Mouse (Mus musculus): Measurements from ENCODE around the gene Guca1b. TPM values are rescaled to one million over a fixed set of nuclear protein-coding genes. Genes with fewer than 3 reads are reported as not detected.

The Guca1b gene
- polyA plus RNA-seq, 1 experiment from 2014 or later: 0.25 TPM

GRCm38 (mm10) chr17:47439396-47440028, 54.3 kb downstream of the Guca1b start:
- no peak overlapping the region for H3K4me2 ChIP-seq (ENCODE audit: low read depth, severe bottlenecking)
- WGBS: 36% methylated on average over 9 of the region's 9 CpGs
- H3K27me3 ChIP-seq (ENCODE audit: control insufficient read depth, insufficient read depth, low read length): peaks cover 31% of the 10 kb centered on the region

DNA sequence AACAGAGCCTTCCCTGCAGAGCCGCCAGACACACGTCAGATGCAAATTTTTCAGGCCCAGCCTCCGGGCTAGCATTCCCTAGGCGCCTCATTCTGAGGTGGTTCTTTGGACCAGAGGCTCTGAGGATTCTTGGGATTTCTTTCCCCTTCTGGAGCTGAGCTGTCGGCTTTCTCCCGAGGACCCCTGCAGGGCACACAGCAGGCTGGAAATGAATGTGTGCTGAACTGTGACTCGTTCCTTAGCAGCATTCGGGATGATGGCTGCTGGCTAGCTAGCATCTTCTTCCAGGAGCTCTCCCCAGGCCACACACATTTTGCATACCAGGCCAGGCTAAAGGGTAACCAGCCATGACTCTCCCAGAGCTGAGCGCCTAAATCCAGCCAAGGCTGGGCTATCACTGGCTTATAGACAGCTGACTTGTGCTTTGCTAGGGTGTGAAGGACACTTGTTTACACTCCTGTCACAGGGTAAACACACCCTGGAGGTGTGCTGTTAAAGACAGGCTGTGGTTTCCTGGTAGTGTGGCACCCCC, 55.2 kb downstream of the Guca1b start:
- no peak overlapping the region for H3K27ac ChIP-seq (replicated peaks; ENCODE audit: low read depth, low read length)
- no peaks in the 10 kb centered on the region for H3K36me3 ChIP-seq (ENCODE audit: control insufficient read depth, insufficient read depth, low read length)
- WGBS: 8% methylated on average over 9 of the region's 9 CpGs
- no peak overlapping the region for H3K4me3 ChIP-seq (ENCODE audit: low read depth, low read length)
- H3K27me3 ChIP-seq (ENCODE audit: control insufficient read depth, insufficient read depth, low read length): peaks cover 31% of the 10 kb centered on the region
- DNase-seq (ENCODE audit: low spot score) (no peak), ATAC-seq (ENCODE audit: insufficient number of reproducible peaks, low FRiP score, low TSS enrichment, low read depth) (no peak)
- H3K9me3 ChIP-seq (ENCODE audit: control insufficient read depth, low read length): no peaks in the 10 kb centered on the region
- peaks cover 15% of the 10 kb centered on the region for H3K4me1 ChIP-seq (ENCODE audit: control insufficient read depth, insufficient read depth, low read length)
- no peak overlapping the region for H3K4me2 ChIP-seq (ENCODE audit: low read depth, severe bottlenecking)
- no peak overlapping the region for H3K9ac ChIP-seq (ENCODE audit: low read length)

More at GRCm38 (mm10) chr17:47439396-47440028, 54.3 kb downstream of the Guca1b start:
- Histone ChIP-seq H3K9ac (ENCODE audit: low read length) (no peak overlapping the region), H3K9me3 (ENCODE audit: control insufficient read depth, low read length) (no peaks in the 10 kb centered on the region), H3K4me1 (ENCODE audit: control insufficient read depth, insufficient read depth, low read length) (peaks cover 15% of the 10 kb centered on the region), H3K27ac (replicated peaks; ENCODE audit: low read depth, low read length) (no peak overlapping the region), H3K4me3 (ENCODE audit: low read depth, low read length) (no peak overlapping the region), H3K36me3 (ENCODE audit: control insufficient read depth, insufficient read depth, low read length) (no peaks in the 10 kb centered on the region)
- ATAC-seq (ENCODE audit: insufficient number of reproducible peaks, low FRiP score, low TSS enrichment, low read depth) (no peak), DNase-seq (ENCODE audit: low spot score) (no peak)

DNA sequence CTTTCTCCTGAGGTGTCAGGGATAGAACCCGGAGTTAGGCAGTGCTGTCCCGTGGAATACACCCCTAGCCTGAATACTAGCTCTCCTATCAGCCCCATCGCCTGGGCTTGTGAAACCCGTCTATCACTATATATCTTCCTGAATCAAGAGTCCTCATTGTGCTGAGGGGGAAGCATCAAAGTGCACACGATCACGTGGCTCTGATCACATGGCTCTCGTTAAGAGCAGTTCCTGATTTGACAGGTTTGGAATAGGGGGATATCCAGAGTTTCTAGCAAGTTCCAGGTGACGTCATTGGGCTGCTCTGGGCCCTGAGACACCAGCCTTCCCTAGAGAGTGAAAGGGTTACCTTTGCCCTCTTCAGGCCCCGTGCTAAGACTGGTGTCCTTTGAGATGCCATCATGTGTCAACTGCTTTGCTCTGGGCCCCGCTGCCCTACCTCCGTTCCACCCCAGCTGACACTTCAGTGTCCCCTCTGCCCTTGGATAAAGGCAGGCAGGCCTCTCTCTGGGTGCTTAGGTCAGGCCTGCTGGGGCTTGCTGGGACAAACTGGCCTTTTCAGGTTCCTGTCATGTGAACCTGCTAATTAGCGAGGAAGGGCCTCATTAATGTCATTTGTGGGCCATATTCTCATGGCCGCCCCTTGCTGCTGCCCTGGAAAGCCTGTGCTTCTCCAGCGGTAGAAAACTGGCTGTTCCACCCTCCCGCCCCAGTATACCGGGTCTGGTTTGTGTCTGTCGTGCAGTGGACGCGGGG, 56.3 kb downstream of the Guca1b start:
- no peak overlapping the region for H3K27ac ChIP-seq (replicated peaks; ENCODE audit: low read depth, low read length)
- H3K36me3 ChIP-seq (ENCODE audit: control insufficient read depth, insufficient read depth, low read length): no peaks in the 10 kb centered on the region
- peaks cover 11% of the 10 kb centered on the region for H3K4me1 ChIP-seq (ENCODE audit: control insufficient read depth, insufficient read depth, low read length)
- H3K9me3 ChIP-seq (ENCODE audit: control insufficient read depth, low read length): no peaks in the 10 kb centered on the region
- DNase-seq (ENCODE audit: low spot score) (no peak), ATAC-seq (ENCODE audit: insufficient number of reproducible peaks, low FRiP score, low TSS enrichment, low read depth) (no peak)
- 51% methylated on average over 19 of the region's 19 CpGs for WGBS
- no peak overlapping the region for H3K4me2 ChIP-seq (ENCODE audit: low read depth, severe bottlenecking)
- no peak overlapping the region for H3K9ac ChIP-seq (ENCODE audit: low read length)
- H3K27me3 ChIP-seq (ENCODE audit: control insufficient read depth, insufficient read depth, low read length): peaks cover 24% of the 10 kb centered on the region
- no peak overlapping the region for H3K4me3 ChIP-seq (ENCODE audit: low read depth, low read length)

DNA sequence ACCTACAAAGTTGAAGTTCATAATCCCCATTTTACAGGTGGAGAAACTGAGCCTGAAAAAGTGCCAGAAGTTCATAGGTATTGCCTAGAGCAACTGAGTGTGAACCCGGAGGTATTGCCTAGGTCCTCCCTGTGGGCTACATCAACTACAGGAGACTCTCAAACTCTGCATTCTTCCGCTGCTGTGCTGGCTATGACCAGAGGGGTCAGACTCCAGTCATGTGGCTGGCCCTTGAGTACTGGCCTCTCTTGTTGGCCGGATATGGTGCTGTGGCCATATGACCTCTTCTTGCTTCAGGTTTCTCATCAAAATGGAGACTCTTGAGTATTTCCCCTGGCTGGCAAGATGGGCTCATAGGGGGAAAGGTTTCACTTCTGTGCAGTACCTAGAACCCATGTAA, 57.1 kb downstream of the Guca1b start:
- Histone ChIP-seq H3K27me3 (ENCODE audit: control insufficient read depth, insufficient read depth, low read length) (peaks cover 16% of the 10 kb centered on the region), H3K36me3 (ENCODE audit: control insufficient read depth, insufficient read depth, low read length) (no peaks in the 10 kb centered on the region)

More for the DNA sequence above, 57.1 kb downstream of the Guca1b start:
- Histone ChIP-seq H3K27ac (replicated peaks; ENCODE audit: low read depth, low read length) (no peak overlapping the region), H3K4me3 (ENCODE audit: low read depth, low read length) (no peak overlapping the region), H3K4me1 (ENCODE audit: control insufficient read depth, insufficient read depth, low read length) (0 out of 2 replicates have a peak, but pooled peaks cover 7% of the 10 kb centered on the region), H3K4me2 (ENCODE audit: low read depth, severe bottlenecking) (no peak overlapping the region), H3K9ac (ENCODE audit: low read length) (no peak overlapping the region), H3K9me3 (ENCODE audit: control insufficient read depth, low read length) (no peaks in the 10 kb centered on the region)
- ATAC-seq (ENCODE audit: insufficient number of reproducible peaks, low FRiP score, low TSS enrichment, low read depth) (no peak), DNase-seq (ENCODE audit: low spot score) (no peak)
- WGBS: 81% methylated on average over 3 of the region's 3 CpGs

Other genes with a start within 250 kb of the Guca1b start
- 79.8 and 79.9 TPM in 2 replicates for gene Mrps10, start 16.5 kb upstream of the Guca1b start, polyA plus RNA-seq (2014; fragmentation: Nextera tagmentation; extraction: Ambion mirVana)
- 0.23 TPM in 1 of 2 replicates, not detected in the other for gene Guca1a, start 15.2 kb downstream of the Guca1b start, polyA plus RNA-seq (2014; fragmentation: Nextera tagmentation; extraction: Ambion mirVana)
- 0.41 and 0.74 TPM in 2 replicates for gene AI661453, start 51.2 kb downstream of the Guca1b start, polyA plus RNA-seq (2014; fragmentation: Nextera tagmentation; extraction: Ambion mirVana)
- gene 1700001C19Rik, start 52.0 kb downstream of the Guca1b start, polyA plus RNA-seq (2014; fragmentation: Nextera tagmentation; extraction: Ambion mirVana): 0.12 TPM in 1 of 2 replicates, not detected in the other
- 30.4 and 33.7 TPM in 2 replicates for gene Taf8, start 116.9 kb downstream of the Guca1b start, polyA plus RNA-seq (2014; fragmentation: Nextera tagmentation; extraction: Ambion mirVana)
- gene Ccnd3, start 119.7 kb downstream of the Guca1b start, polyA plus RNA-seq (2014; fragmentation: Nextera tagmentation; extraction: Ambion mirVana): 345 and 350 TPM in 2 replicates
- 30.7 and 31.6 TPM in 2 replicates for gene Bysl, start 226.1 kb downstream of the Guca1b start, polyA plus RNA-seq (2014; fragmentation: Nextera tagmentation; extraction: Ambion mirVana)
- 49.5 and 50.4 TPM in 2 replicates for gene Med20, start 226.2 kb downstream of the Guca1b start, polyA plus RNA-seq (2014; fragmentation: Nextera tagmentation; extraction: Ambion mirVana)
- 1.3 and 1.5 TPM in 2 replicates for gene Gm20517, start 226.2 kb downstream of the Guca1b start, polyA plus RNA-seq (2014; fragmentation: Nextera tagmentation; extraction: Ambion mirVana)
- gene Usp49, start 245.3 kb downstream of the Guca1b start, polyA plus RNA-seq (2014; fragmentation: Nextera tagmentation; extraction: Ambion mirVana): 4.7 and 6.7 TPM in 2 replicates